Mouse (Mus musculus): Measurements from ENCODE around the gene Cisd3.
A peak's percentile ranks its signal among the peaks of the same experiment; 100 is the strongest.

Gene Cisd3

GRCm38 (mm10) chr11:97662893-97663527, 22.6 kb upstream of the Cisd3 start, which contains the start of gene Mllt6:
TSS of gene Mllt6 (plus strand) at chr11:97663414.
- DNase-seq (ENCODE audit: low read depth, low spot score) = peak; percentile 82

DNA sequence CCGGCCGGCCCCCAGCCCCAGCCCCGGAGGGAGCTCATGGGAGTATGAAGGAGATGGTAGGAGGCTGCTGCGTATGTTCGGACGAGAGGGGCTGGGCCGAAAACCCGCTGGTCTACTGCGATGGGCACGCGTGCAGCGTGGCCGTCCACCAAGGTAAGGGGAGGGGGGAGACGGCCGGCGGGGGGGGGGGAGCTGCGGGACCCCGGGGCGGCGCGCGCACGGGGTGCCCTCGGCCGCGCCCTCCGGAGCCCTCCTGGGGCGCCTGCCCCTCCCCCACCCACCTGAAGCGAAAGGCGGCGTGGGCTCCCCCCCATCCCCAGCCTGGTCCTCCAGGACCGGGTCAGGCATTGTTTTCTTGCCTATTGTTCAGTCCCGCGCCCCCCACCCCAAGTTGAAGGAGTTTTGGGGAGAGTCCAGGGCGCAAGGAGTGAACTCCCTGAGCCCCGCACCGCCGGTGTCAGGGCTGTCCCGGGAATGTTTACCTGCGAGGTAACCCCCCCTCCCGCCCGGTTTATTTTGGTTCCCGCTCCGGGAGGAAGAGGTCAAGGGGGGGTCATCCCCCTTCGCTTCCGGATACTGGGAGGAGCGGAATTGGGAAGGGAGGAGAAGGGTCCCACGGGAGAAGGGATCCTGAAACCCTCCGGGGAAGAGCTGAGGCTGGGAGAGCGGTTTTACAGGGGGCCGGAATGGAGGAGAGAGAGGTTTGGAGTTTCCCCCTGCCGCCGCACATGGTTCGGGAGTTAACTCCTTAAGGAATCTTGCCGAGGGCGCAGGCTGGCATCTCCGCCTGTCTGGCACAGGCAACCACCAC, 21.9 kb upstream of the Cisd3 start:
- peak; percentile 50 for DNase-seq (ENCODE audit: low read depth, low spot score)

DNA sequence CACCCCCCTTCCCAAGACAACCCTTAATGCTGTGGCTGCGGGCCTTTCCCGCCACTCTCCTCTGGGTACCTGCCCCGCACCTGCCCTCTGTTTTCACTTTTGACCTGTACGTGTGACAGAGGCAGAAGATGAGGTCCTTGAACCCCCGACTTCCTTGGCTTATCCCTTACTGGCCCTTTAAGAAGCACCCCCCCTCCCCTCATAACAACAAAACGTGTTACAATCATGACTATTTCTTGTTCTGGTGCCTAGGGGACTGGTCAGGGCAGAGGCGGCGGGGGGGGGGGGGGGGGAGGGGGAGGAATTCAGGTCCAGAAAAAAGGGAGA, 21.3 kb upstream of the Cisd3 start:
- DNase-seq (ENCODE audit: low read depth, low spot score) = no peak

DNA sequence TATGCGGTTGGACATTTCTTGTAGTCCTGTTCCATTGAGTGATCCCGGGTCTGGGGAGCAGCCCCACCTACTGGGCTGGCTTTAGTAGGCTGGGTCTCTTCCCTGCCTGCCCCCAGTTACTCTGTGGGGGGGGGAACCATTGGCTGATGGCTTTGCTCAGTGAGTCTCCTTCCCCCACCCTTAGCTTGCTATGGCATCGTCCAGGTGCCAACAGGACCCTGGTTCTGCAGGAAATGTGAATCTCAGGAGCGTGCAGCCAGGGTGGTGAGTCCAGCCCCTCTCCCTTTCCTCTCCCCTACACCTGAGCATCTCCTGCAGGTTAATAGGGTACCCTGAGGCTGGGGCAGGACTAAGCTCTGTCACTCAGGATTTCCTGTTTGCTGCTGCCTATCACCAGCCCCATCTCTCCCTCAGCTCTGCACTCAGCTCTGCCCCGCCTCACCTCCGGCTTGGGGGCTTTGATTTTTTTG, 20.8 kb upstream of the Cisd3 start:
- peak; percentile 68 for DNase-seq (ENCODE audit: low read depth, low spot score)

DNA sequence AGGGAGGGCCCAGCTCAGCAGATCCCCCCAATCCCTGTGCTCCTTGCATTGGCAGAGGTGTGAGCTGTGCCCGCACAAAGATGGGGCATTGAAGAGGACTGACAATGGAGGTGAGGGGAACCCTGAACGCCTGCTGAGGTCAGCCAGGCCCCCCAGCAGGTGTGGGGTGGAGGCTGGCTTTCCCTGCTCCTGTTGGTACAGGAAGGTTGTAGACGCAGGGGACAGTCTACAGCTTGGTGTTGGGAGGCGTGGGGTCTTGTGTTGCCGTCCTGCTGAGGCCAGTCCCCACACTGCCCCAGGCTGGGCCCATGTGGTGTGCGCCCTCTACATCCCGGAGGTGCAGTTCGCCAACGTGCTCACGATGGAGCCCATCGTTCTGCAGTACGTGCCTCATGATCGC, 20.2 kb upstream of the Cisd3 start:
- DNase-seq (ENCODE audit: low read depth, low spot score) = no peak

DNA sequence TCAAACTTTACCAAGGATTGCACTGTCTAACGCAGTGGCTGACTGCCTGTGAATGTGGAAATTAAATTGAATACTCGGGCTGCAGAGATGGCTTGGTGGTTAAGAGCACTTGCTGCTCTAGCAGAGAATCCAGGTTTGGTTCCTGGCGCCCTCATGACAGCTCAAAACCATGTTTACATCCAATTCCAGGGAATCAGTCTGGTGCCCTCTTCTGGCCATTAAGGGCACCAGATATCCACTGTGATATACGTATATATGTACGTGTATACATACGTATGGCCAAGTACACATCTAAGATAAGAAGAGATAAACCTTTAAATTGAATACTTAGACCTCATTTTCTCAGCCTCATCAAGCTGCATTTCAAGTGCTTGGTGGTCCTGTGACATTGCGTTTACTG, 19.4 kb upstream of the Cisd3 start:
- peak; percentile 27 for DNase-seq (ENCODE audit: low read depth, low spot score)

GRCm38 (mm10) chr11:97666794-97667193, 18.8 kb upstream of the Cisd3 start:
- no peak for DNase-seq (ENCODE audit: low read depth, low spot score)

GRCm38 (mm10) chr11:97668160-97668559, 17.5 kb upstream of the Cisd3 start:
- DNase-seq (ENCODE audit: low read depth, low spot score) = no peak

- no peak for DNase-seq (ENCODE audit: low read depth, low spot score)
These were observed 16.4 kb upstream of the Cisd3 start for GRCm38 (mm10) chr11:97669268-97669667.

GRCm38 (mm10) chr11:97669829-97670228, 15.8 kb upstream of the Cisd3 start:
- no peak for DNase-seq (ENCODE audit: low read depth, low spot score)

- DNase-seq (ENCODE audit: low read depth, low spot score) = no peak
These were observed 15.1 kb upstream of the Cisd3 start for GRCm38 (mm10) chr11:97670234-97671176.

- DNase-seq (ENCODE audit: low read depth, low spot score) = no peak
These were observed 14.5 kb upstream of the Cisd3 start for GRCm38 (mm10) chr11:97671177-97671527.

DNA sequence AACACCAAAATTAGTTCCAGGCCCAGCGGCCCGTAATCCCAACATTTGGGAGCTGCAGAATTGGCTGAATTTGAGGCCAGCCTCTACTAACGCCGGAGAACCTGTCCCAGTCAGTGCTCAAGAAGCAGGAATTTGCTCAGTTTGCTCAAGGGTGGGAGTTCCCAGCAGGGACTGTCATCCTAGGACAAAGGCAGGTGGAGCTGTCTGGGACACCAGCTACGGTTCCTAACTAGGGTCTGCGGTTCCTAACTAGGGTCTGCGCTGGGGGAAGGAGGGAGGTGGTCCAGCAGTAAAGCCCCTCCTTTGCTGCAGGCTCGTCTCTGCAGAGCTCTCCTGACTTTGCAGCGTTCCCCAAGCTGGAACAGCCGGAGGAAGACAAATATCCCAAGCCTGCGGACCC, 12.5 kb upstream of the Cisd3 start:
- DNase-seq (ENCODE audit: low read depth, low spot score) = no peak

- DNase-seq (ENCODE audit: low read depth, low spot score) = no peak
These were observed 9.4 kb upstream of the Cisd3 start for GRCm38 (mm10) chr11:97676050-97676754.

- no peak for DNase-seq (ENCODE audit: low read depth, low spot score)
These were observed 8.2 kb upstream of the Cisd3 start for GRCm38 (mm10) chr11:97677381-97677780.

DNA sequence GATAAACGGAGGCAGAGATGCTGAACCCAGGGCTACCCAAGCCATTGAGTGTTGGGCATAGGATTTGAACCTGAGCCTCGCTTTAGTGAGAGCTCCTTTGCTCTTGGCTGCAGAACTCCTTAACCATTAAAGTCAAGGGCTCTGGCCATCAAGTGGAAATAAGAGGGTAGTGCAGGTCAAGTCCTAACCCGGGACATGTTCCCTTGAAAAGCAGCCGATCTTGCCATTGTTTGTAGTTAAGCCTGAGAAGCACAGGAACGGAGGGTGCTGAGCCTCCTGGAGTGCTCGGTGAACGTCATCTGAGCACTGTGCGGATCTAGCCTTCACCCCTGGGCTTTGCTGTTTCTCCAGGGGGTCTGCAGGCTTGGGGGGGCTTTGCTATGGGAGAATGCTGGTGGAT, 7.8 kb upstream of the Cisd3 start:
- no peak for DNase-seq (ENCODE audit: low read depth, low spot score)

DNA sequence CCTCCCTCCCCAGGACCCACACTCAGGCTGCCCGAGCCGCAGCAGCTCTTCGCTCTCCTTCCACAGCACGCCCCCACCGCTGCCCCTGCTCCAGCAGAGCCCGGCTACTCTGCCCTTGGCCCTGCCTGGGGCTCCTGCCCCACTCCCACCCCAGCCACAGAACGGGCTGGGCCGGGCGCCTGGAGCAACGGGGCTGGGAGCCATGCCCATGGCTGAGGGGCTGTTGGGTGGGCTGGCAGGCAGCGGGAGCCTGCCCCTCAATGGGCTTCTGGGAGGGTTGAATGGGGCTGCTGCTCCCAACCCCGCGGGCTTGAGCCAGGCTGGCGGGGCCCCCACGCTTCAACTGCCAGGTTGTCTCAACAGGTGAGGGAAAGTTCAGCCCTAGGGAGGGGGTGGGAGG, 7.3 kb upstream of the Cisd3 start:
- no peak for DNase-seq (ENCODE audit: low read depth, low spot score)

DNA sequence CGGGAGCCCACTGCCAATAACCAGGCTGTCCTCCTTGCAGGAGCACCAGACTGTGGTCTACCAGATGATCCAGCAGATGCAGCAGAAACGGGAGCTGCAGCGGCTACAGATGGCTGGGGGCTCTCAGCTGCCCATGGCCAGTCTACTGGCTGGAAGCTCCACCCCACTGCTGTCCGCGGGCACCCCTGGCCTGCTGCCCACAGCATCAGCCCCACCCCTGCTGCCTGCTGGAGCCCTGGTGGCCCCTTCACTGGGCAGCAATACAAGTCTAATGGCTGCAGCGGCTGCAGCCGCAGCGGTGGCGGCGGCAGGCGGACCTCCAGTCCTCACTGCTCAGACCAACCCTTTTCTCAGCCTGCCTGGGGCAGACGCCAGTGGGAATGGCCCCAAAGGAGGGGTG, 5.2 kb upstream of the Cisd3 start:
- no peak for DNase-seq (ENCODE audit: low read depth, low spot score)

DNA sequence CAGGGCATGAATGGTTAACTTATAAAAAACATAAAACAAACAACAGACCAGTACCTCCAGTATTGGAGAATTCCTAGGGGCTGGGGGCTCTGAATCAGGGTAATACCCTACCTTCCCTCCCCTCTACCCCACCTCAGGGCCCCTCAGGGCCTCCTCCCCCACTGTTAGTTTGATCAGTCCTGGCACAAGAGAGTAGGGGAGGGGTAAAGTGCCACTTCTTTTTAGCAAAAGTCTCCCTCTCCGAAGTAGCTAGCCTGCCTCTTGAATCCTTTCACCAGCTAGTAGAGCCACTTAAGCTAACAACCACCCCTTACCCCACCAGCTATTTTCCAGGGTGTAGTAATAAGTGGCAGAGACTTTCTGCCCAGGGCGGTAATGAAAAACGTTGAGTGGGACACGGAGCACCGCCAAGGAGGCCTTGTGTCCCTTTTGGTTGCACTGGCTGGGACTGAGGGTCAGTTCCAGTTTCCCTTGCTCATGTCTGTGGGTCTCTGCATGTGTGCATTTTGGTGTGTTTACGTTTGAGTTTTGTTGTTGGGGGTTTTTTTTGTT, 3.0 kb upstream of the Cisd3 start:
- DNase-seq (ENCODE audit: low read depth, low spot score) = no peak

DNA sequence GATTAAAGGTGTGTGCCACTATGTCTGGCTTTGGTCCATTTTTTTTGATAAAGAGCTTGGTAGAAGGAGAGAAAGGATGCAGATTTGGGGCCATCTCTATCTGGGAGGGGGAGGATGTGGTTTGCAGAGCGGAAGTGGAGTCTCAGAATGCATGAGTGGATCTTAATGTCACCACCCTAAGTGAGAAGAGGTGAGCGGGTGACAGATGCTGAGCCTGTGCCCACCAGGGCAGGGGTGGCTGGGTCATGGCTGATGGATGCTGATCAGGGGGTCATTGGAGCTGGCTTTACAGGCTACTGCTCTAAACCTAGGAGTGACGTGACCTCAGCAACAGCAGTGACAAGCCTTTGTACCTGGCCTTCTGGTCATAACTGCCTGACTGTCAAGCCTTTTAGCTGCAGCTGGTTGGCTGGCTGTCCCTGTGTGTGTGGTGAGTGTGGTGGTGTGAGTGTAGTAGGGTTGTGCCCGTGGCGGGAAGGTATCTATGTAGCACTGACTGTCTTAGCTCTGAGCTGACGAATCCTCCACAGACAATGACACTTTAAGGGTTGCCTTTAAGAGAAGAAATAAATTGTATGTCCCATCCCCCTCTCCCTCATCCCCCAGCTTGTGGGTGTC, 1.5 kb upstream of the Cisd3 start:
- peak; percentile 89 for DNase-seq (ENCODE audit: low read depth, low spot score)

GRCm38 (mm10) chr11:97684766-97685165, 860 bp upstream of the Cisd3 start:
- DNase-seq (ENCODE audit: low read depth, low spot score) = no peak

Data from CD4-positive helper T cell, adult 2 months (primary cell).